Mouse (Mus musculus): ENCODE measurements around the gene Usf3.

Gene Usf3

GRCm38 (mm10) chr16:44173155-44173941 is at the start of gene Usf3:
Gene Usf3 (plus strand): TSS chr16:44173246.
- DNase-seq = peak; percentile 63

DNA sequence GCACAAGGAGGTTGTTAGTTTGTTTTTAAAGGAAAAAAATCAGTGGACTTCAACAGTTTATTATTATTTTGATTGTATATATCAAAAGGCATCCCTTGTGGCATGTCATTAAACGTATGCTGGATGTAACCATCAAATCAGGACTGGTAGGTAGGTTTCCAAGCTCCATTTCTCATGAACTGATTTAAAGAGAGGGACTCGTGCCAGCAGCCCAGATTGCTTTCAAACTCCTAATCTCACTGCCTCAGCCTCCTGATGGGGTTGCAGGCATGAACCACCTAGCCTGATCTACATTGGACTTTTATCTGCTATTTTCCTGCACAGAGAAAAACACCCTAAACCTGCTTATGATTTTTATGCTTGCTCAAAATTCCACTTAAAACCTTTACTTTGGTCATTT is 49.3 kb upstream of the Usf3 start:
- DNase-seq = peak; percentile 58

DNA sequence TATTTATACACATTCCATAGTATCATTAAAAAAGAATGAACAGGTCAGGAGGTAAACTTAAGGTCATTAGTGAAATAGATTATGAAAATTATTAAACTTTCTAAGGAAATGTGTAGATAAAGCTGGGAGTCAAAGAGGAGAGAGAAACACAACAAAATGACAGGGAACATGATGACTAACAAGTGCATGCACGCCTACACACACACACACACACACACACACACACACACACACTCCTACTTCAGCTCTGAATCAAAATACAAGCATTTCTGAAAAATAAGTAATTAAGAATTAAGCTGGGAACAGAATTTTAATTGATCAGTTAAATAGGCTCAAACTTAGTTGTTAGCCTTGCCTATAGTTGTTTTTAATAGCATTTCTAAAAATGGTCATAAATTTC is 48.3 kb upstream of the Usf3 start:
- DNase-seq = no peak

DNA sequence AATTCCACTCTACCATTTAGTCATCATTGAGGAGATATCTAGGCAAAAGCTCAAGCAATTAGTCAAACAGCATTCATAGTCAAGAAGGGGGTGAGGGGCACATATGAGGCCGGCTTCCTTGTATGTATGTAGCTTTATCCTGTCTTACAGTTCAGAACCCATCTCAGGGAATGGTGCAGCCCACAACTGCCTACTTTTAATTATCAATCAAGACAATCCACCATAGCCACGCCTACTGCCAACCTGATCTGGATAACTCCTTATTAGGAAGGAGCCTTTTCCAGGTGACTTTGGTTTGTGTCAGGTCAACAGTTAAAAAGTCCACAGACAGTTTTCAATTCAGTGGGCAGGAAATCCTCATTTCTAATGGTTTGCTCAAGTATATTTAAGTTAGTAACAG is 47.6 kb upstream of the Usf3 start:
- DNase-seq = no peak

DNA sequence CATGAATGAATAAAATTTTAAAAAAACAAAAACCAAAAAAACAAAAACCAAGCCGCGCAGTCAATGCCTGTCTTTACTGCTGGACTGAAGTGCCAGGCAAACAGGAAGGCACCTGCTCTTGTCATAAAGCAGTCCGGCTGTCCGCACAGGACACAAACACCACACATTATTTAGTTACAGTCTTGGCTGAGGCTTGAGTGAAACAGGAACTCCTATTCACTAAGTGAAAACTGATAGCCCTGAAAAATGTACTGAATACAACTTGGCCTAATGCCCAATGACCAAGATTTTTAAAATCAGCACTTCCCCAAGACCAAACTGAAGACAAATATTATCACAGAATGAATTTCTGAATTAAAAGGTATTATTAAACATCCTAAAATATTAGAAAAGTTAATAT is 46.6 kb upstream of the Usf3 start:
- DNase-seq = no peak

DNA sequence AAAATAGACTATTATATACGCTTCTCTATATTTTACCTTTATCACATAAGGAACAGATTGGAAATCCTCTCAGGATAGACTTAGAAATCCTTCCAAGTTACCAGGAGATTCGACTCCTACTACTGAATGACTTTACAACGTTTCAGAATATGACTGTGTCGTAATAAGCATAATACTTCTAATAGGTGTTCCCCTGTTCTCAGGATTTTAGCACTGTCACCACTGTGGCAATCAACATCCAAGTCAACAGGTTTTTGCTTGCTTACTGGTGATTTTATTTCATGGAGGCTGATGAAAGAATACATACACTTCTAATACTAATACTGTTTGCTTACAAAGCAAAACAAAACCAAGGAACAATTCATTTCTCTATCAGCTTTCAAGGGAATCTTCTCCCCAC is 40.7 kb upstream of the Usf3 start:
- DNase-seq = no peak

DNA sequence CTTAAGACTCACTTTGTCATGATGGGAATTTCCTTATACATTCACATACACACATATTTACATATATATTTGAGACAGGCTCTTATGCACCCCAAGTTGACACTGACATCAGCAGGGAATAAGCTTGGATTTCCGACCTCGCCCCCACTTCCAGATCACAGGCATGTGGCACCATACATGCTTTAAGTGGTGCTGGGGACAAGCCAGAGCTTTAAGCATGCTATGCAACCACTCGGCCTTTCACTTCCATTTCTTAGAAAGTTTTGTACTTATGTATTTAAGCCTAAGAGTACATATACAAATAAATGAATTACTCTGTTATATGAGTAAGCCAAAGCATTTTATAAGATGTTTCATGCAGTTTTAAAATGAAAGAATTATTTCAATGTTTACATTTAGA is 39.9 kb upstream of the Usf3 start:
- no peak for DNase-seq

- no peak for DNase-seq
Observed at GRCm38 (mm10) chr16:44136511-44137021, 36.5 kb upstream of the Usf3 start.

GRCm38 (mm10) chr16:44138377-44138978 is 34.6 kb upstream of the Usf3 start:
- no peak for DNase-seq

GRCm38 (mm10) chr16:44138979-44139535 is 34.0 kb upstream of the Usf3 start:
- DNase-seq = peak; percentile 84

GRCm38 (mm10) chr16:44139536-44140185 is 33.4 kb upstream of the Usf3 start, which contains the start of the genes Atp6v1a and Naa50:
Gene Atp6v1a (minus strand): TSS chr16:44139705.
Gene Naa50 (plus strand): TSS chr16:44139830.
- peak; percentile 90 for DNase-seq

DNA sequence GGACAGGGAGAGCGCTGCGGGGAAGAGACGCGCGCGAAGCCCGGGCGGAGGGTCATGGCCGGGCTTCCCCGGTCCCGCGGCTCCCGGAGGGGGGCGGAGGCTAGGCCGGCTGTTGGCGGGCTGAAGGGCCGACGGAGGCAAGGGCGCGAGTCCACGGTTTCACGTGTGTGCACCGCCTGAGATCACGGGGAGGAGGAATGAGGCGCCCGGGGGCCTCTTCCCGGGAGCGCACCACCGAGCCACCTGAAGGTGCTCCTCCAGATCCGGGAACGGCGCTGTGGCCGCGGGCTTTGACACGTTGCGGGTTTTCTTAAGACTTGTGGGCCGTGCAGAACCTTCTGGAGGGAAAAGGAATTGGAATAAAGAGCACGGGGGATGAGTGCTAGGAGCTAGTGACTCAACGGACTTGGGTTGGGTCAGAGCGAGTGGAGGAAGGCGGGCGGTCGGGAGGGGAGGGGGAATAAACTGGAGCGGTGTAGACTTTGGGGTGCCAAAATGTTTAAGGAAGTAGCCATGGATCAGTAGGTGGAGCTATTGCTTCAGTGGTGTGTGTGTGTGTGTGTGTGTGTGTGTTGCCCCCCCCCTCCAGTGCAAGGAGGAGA is 32.8 kb upstream of the Usf3 start:
- DNase-seq = peak; percentile 67

DNA sequence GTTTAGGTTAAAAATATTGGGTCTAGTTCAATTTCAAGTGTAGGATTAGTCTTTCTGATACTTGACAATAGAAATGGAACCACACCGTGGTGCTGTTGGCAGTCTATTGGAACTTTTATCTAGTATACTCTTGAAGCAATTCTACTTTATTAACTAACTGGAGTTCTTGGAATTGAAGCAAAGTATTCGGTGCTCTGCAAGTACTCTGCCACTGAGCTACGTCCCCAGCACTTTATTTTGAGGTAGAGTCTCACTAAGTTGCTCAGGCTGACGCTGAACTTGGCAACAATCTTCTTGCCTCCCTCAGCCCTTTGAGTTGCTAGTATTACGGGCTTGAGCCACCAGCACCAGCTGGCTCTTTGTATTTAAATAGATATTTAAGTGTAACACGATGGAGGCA is 31.6 kb upstream of the Usf3 start:
- no peak for DNase-seq

DNA sequence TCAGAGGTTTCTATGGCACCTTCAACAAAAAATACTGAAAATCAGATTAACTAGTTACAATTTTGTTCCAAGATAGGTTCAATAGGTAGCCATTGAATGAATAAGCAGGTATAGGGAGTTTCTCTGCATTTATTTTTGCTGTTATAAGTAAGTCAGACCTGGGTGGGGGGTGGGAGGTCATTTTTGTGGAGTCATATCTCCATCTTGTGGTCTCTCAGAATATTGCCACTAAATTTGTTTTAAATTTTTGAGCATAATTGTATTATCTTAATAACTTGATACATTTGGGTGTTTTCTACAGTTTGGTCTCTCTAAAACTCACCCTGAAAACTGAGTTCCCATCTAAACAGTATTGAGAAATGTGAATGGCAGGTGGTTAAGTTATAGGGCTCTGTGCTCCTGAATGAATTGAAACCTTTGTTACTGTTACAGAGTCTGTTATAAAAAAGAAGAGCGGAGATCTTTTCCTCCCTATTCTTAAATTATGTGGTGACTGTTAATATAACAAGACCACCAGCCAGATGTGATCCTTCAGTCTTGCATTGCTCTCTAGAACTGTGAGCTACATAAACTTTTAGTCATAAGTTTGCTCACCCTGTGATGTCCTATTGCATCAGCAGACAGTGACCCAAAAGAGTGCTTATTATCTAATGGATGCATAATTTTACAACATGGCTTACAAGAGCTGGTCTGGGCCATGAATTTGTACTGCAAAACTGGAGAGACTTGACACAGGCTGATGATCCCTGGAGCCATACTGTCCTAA is 23.9 kb upstream of the Usf3 start:
- no peak for DNase-seq

DNA sequence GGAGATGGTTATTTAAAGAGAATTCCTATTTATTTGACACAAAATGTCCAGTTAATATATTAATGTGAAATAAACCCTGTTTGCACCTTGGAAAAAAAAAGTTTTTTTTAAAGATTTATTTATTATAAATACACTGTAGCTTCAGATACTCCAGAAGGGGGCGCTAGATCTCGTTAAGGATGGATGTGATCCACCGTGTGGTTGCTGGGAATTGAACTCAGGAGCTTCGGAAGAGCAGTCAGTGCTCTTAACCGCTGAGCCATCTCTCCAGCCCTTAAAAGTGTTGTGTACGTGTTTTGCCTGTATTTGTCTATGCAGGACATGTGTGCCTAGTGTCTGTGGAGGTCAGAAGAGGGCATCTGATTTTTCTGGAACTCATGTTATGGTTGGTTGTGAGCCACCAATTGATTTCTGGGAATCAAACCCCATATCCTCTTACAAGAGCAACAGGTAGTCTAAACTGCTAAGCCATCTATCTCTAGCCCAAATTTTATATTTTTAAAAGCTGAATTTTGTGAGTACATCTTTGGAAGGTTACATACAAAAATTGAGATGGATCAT is 18.5 kb upstream of the Usf3 start:
- no peak for DNase-seq

DNA sequence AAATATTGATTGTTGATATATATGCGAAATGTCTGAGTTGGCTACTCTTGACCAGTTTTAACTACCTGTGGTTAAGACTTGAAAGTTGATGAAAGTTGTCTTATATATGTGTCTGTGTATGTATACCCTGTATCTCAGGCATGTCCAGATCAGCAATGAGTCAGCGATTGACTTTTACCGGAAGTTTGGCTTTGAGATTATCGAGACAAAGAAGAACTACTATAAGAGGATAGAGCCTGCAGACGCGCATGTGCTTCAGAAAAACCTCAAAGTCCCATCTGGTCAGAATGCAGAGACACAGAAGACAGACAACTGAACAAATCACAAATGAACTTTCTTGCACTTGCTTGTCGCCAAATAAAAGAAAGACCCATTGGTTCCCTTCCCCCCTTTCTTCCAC is 13.7 kb upstream of the Usf3 start:
- DNase-seq = no peak

DNA sequence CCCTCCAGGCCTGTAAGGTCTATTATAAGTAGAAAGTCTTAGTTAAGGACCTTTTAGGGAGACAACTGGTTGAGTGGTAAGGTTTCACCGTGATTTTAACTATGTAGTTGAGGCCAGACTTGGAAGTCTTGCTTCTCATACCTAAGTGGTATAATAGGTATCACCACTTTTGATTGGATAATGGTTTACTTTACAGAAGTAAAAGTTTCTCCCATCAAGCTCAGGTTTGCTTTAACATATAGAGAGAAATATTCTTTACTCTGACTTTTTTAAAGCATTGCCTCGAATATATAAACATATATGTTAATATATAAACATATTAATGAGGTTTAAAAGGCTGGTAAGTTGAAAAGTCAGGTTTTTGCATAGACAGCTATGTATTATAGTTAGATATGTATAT is 9.2 kb upstream of the Usf3 start:
- no peak for DNase-seq

GRCm38 (mm10) chr16:44165182-44165581 is 7.9 kb upstream of the Usf3 start:
- no peak for DNase-seq

GRCm38 (mm10) chr16:44168990-44169389 is 4.1 kb upstream of the Usf3 start:
- no peak for DNase-seq

GRCm38 (mm10) chr16:44172297-44173154 is 520 bp upstream of the Usf3 start:
- peak; percentile 98 for DNase-seq

DNA sequence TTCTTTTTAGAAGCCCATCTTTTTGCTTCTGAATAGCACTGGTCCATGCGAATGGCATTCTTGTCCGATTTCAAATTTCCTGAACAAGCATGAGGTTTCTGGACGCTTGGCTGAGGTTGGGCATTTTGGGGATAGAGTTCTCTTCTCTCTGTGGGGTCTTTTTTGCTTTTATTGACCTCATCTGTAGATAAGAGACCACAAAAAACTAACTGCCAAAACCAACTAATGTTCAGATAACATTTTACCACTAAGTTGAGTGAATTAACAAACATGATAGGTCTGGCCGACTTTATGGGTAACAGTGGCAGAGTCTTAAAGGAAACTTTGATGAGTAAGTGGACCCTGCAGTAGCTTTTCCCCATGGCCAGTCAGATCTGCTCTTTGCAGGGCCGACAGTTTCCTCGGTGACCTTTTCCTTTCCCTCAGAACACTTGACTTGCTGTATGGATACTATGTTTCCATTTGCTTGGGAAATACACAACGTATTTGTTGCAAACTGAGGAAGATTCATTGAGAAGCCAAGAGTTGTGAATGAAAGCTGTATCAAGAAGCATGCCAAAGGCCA is 1.0 kb downstream of the Usf3 start:
- DNase-seq = no peak

Data from cerebellum, adult 11 months (tissue).